14 mouse cellular contexts compared by ENCODE assay signal in genomic region chr3:141779186-141779585, GRCm38 (mm10).
DNase-seq lines count a peak whose midpoint lies in the region.
"Had no signal": no experiment of that assay in that cellular context is flagged by ENCODE, and none has a peak within 500 bp of the region (broad histone marks: within the 10 kb centered on the region; RNA-seq: fewer than 3 reads in every experiment).

No protein-coding gene starts in this region.

- DNase-seq in embryo, embryonic 11 days = peak; percentile 9
- DNase-seq in embryo, embryonic 10 days (ENCODE audit: low spot score) = no peak
- DNase-seq in urinary bladder, postnatal 14 days (ENCODE audit: low spot score) = peak; percentile 8
- DNase-seq in urinary bladder, postnatal 36 days (ENCODE audit: low spot score in 2 of 2) = no peak
- peak; percentile 15 for DNase-seq in kidney, postnatal 14 days
- DNase-seq in gastrocnemius, adult 8-10 months (ENCODE audit: low spot score in 2 of 2) = no peak
- no peak for DNase-seq in adrenal gland, postnatal 10 days
- no peak for DNase-seq in adrenal gland, postnatal 4 days (ENCODE audit: low spot score in 2 of 2)
- DNase-seq: adrenal gland, postnatal 36 days; cerebellum, adult 18-20 months; cerebellum, postnatal 36 days; gastrocnemius, postnatal 36 days; heart, postnatal 10 days; left cerebral cortex, postnatal 4 days had no signal

Comparison
In these comparisons a context has a peak if more than half of its experiments do, and no peak if none do; other contexts are left out.
1. DNase-seq: peak in embryo, embryonic 11 days (single experiment), urinary bladder, postnatal 14 days (single experiment) and kidney, postnatal 14 days (single experiment); none in embryo, embryonic 10 days (single experiment), urinary bladder, postnatal 36 days (0 of 2), gastrocnemius, adult 8-10 months (0 of 2), adrenal gland, postnatal 10 days (single experiment) and adrenal gland, postnatal 4 days (0 of 2).